ENCODE assay signal across 8 mouse cellular contexts in the genomic region with DNA sequence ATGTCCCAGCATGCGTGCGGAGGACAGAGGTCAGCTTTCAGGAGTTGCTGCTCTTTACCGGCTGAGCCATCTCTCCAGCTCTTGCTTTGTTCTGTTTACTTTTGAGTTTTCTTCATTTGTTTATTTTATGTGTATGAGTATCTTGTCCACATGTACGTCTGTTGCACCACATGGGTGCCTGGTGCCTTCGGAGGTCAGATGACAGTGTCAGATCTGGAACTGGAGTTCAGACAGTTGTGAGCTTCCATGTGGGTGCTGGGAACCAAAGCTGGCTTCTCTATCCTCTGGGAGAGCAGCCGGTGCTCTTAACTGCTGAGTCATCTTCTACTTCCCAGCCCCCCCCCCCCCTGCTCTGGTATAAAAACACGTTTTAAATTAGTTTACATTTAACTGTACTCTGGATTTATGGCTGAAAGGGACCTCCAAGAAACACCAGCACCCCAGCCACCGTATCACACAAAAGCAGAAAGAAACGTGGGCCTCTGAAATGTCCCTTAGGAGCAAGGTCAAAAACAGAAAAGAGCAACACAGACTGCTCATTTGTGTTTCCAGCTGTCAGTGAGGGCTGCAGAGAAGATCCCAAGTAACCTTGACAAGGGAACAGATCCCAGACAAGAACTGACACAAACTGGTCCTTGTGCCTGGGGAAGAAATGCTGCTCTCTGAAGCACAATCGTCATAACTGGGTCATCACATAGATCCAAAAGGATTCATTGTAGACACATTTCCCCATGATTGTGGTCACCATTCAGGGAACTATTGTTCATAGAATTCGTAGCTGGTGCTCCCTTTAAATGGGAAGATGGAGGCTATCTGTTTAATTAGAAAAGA. TPM values are rescaled to one million over a fixed set of nuclear protein-coding genes. Genes with fewer than 3 reads are reported as not detected.
DNase-seq lines count a peak whose midpoint lies in the region; ATAC-seq and TF ChIP-seq lines count a peak whose summit lies in the region.

No protein-coding gene starts in this region.

- peaks cover 1% of the 10 kb centered on the region; the same call in 1 of the 2 replicates for H3K79me2 ChIP-seq in MEL (ENCODE audit: control insufficient read depth, insufficient read depth, low read length, poor library complexity)

- no peak for TF ChIP-seq RAD21 in MEL (IDR thresholded peaks at IDR 0.05; ENCODE audit: low read depth, low read length)

- peak overlapping the region; percentile 38; the same call in 1 of the 2 replicates for H3K4me2 ChIP-seq in kidney, embryonic 15.5 days
- peak overlapping the region; percentile 73 for H3K4me2 ChIP-seq in liver, postnatal 0 days (ENCODE audit: low read depth, low read length)

- 0 out of 2 replicates have a peak overlapping the region, but pooled peaks have one; percentile 6 for H3K4me3 ChIP-seq in kidney, embryonic 15.5 days (replicated peaks)
- H3K4me3 ChIP-seq in MEL (ENCODE audit: control insufficient read depth in 1 of 2, insufficient read depth in 1 of 2, low read depth in 2 of 2, low read length in 2 of 2): peak overlapping the region; percentile 69 to 89
- H3K4me3 ChIP-seq in heart, embryonic 10.5 days: no peak overlapping the region
- peak overlapping the region; percentile 37; the same call in 1 of the 2 replicates for H3K4me3 ChIP-seq in liver, postnatal 0 days (ENCODE audit: low read depth, low read length)

- H3K9me3 ChIP-seq in kidney, embryonic 15.5 days (replicated peaks): no peaks in the 10 kb centered on the region
- no peaks in the 10 kb centered on the region for H3K9me3 ChIP-seq in MEL (replicated peaks; ENCODE audit: insufficient read depth, low read length)
- H3K9me3 ChIP-seq in heart, embryonic 10.5 days: no peaks in the 10 kb centered on the region
- no peaks in the 10 kb centered on the region for H3K9me3 ChIP-seq in liver, postnatal 0 days (ENCODE audit: low read length)

- H3K9ac ChIP-seq in kidney, embryonic 15.5 days: no peak overlapping the region
- H3K9ac ChIP-seq in MEL (ENCODE audit: control insufficient read depth, low read depth, low read length, poor library complexity, severe bottlenecking): peak overlapping the region; percentile 72
- peak overlapping the region; percentile 53 for H3K9ac ChIP-seq in liver, postnatal 0 days (replicated peaks)

- no peaks in the 10 kb centered on the region for H3K27me3 ChIP-seq in kidney, embryonic 15.5 days
- no peaks in the 10 kb centered on the region for H3K27me3 ChIP-seq in MEL (ENCODE audit: control insufficient read depth in 1 of 2, insufficient read depth in 2 of 2, low read length in 2 of 2)
- no peaks in the 10 kb centered on the region for H3K27me3 ChIP-seq in heart, embryonic 10.5 days (ENCODE audit: insufficient read depth, poor library complexity, severe bottlenecking)
- no peaks in the 10 kb centered on the region for H3K27me3 ChIP-seq in liver, postnatal 0 days (ENCODE audit: insufficient read depth, low read length)

- 65% methylated on average over 11 of the region's 11 CpGs for WGBS in kidney, embryonic 15.5 days
- WGBS in heart, embryonic 10.5 days: 65% methylated on average over 11 of the region's 11 CpGs
- WGBS in liver, postnatal 0 days (ENCODE audit: insufficient replicate concordance): 37% methylated on average over 11 of the region's 11 CpGs

- peak overlapping the region; percentile 70 for H3K27ac ChIP-seq in kidney, embryonic 15.5 days
- H3K27ac ChIP-seq in MEL (ENCODE audit: control insufficient read depth, low read depth, low read length): peak overlapping the region; percentile 99
- H3K27ac ChIP-seq in heart, embryonic 10.5 days: peak overlapping the region; percentile 83
- peak overlapping the region; percentile 88 for H3K27ac ChIP-seq in liver, postnatal 0 days (ENCODE audit: low read depth)

- TF ChIP-seq EP300 in MEL (IDR thresholded peaks at IDR 0.05; ENCODE audit: low read depth in 1 of 2, low read length in 2 of 2): peak; percentile 28 to 35; a peak in 2 of 4 replicates
- TF ChIP-seq EP300 in liver, postnatal 0 days (IDR thresholded peaks at IDR 0.05; ENCODE audit: low read depth): no peak

- peak in 1 of 2 experiments; percentile 65; a peak in 2 of 4 replicates for TF ChIP-seq POLR2A in MEL (IDR thresholded peaks at IDR 0.05; ENCODE audit: control insufficient read depth in 1 of 2, insufficient read depth in 1 of 2, low read depth in 1 of 2, low read length in 2 of 2, poor library complexity in 1 of 2)

- no peaks in the 10 kb centered on the region for H3K36me3 ChIP-seq in kidney, embryonic 15.5 days
- H3K36me3 ChIP-seq in MEL (ENCODE audit: control insufficient read depth in 1 of 2, insufficient read depth in 2 of 2, low read length in 2 of 2): peaks cover 0 to 25% of the 10 kb centered on the region in 2 experiments; a peak in 2 of 4 replicates
- H3K36me3 ChIP-seq in heart, embryonic 10.5 days: no peaks in the 10 kb centered on the region
- no peaks in the 10 kb centered on the region for H3K36me3 ChIP-seq in liver, postnatal 0 days (replicated peaks; ENCODE audit: insufficient read depth, low read length)

- peaks cover 9% of the 10 kb centered on the region for H3K4me1 ChIP-seq in kidney, embryonic 15.5 days
- H3K4me1 ChIP-seq in MEL (ENCODE audit: control insufficient read depth in 1 of 2, insufficient read depth in 2 of 2, low read length in 2 of 2): peaks cover 15 to 20% of the 10 kb centered on the region in 2 experiments
- peaks cover 17% of the 10 kb centered on the region; the same call in 1 of the 2 replicates for H3K4me1 ChIP-seq in heart, embryonic 10.5 days
- H3K4me1 ChIP-seq in liver, postnatal 0 days (ENCODE audit: insufficient read depth): peaks cover 32% of the 10 kb centered on the region

- no peak for ATAC-seq in kidney, embryonic 15.5 days (replicated peaks; ENCODE audit: low FRiP score)
- peak; percentile 31 for ATAC-seq in liver, postnatal 0 days

- no peak for TF ChIP-seq CTCF in MEL (IDR thresholded peaks at IDR 0.05 in 2 of 3, conservative IDR thresholded peaks at IDR 0.05 in 1 of 3; ENCODE audit: control insufficient read depth in 1 of 3, insufficient read depth in 1 of 3, low read depth in 2 of 3, low read length in 3 of 3, poor library complexity in 1 of 3, severe bottlenecking in 1 of 3)
- no peak for TF ChIP-seq CTCF in liver, postnatal 0 days (IDR thresholded peaks at IDR 0.05; ENCODE audit: low read depth)

- no peak for DNase-seq in kidney, postnatal 4 days
- peak; percentile 70 for DNase-seq in MEL (ENCODE audit: low read depth, low spot score)
- DNase-seq in heart, embryonic 10.5 days (ENCODE audit: low spot score): no peak
- peak; percentile 29 for DNase-seq in liver, postnatal 0 days
- no peak for DNase-seq in cerebellum, adult 18-20 months
- DNase-seq in left cerebral cortex, adult 18-20 months (ENCODE audit: low spot score in 2 of 2): no peak
- DNase-seq in kidney, postnatal 36 days: no peak

TF ChIP-seq in MEL, 35 proteins besides CTCF, POLR2A, EP300 and RAD21 (continues in another document):
- TF ChIP-seq ZMIZ1 (IDR thresholded peaks at IDR 0.05; ENCODE audit: low read depth, low read length) (0 out of 2 replicates have a peak, but pooled peaks have one; percentile 34), RCOR1 (IDR thresholded peaks at IDR 0.05; ENCODE audit: low read depth, low read length) (no peak; the same call in 1 of the 2 replicates), POLR2AphosphoS2 (IDR thresholded peaks at IDR 0.05; ENCODE audit: low read length) (no peak; the same call in 1 of the 2 replicates), HCFC1 (IDR thresholded peaks at IDR 0.05; ENCODE audit: low read depth, low read length) (no peak), NELFE (IDR thresholded peaks at IDR 0.05; ENCODE audit: low read depth, low read length) (peak; percentile 44), SMC3 (IDR thresholded peaks at IDR 0.05; ENCODE audit: low read depth, low read length) (no peak), UBTF (IDR thresholded peaks at IDR 0.05; ENCODE audit: borderline replicate concordance, insufficient read depth, low read depth, low read length) (no peak), ETS1 (IDR thresholded peaks at IDR 0.05; ENCODE audit: low read depth, low read length) (peak; percentile 55; the same call in 1 of the 2 replicates), MAX (IDR thresholded peaks at IDR 0.05; ENCODE audit: low read length) (peak; percentile 74), TCF12 (IDR thresholded peaks at IDR 0.05; ENCODE audit: low read depth, low read length) (0 out of 2 replicates have a peak, but pooled peaks have one; percentile 10), ZC3H11A (IDR thresholded peaks at IDR 0.05; ENCODE audit: low read depth, low read length) (no peak), USF2 (IDR thresholded peaks at IDR 0.05; ENCODE audit: borderline replicate concordance in 1 of 2, insufficient read depth in 1 of 2, low read depth in 1 of 2, low read length in 2 of 2) (no peak), GATA1 (IDR thresholded peaks at IDR 0.05; ENCODE audit: low read depth, low read length) (no peak), BHLHE40 (IDR thresholded peaks at IDR 0.05; ENCODE audit: borderline replicate concordance, low read depth, low read length) (no peak), MYB (IDR thresholded peaks at IDR 0.05; ENCODE audit: low read depth, low read length) (no peak), JUND (IDR thresholded peaks at IDR 0.05; ENCODE audit: low read depth, low read length) (no peak), TBP (IDR thresholded peaks at IDR 0.05; ENCODE audit: low read depth, low read length) (no peak), KAT2A (conservative IDR thresholded peaks at IDR 0.05; ENCODE audit: low read depth, low read length) (no peak), MAFK (IDR thresholded peaks at IDR 0.05; ENCODE audit: borderline replicate concordance, low read depth, low read length) (peak; percentile 76)

RNA-seq across cellular contexts. Expression of gene Prdm10, which starts 26.3 kb away (rescaled TPM):
- 4.9 and 5.4 TPM in 2 replicates for polyA plus RNA-seq in kidney, embryonic 15.5 days (2015; fragmentation: Nextera tagmentation; extraction: Ambion mirVana)
- total RNA-seq in MEL (2012; rRNA removed): 3.4 and 4.9 TPM in 2 replicates
- 1 to 10 TPM in 1 of 2 experiments, not detected in 1; 8.7 TPM for polyA plus RNA-seq in MEL (2012; ENCODE audit: insufficient read depth in 1 of 2, insufficient read length in 2 of 2, low read depth in 1 of 2, low replicate concordance in 2 of 2, missing spikeins in 1 of 2)
- 5.3 and 5.6 TPM in 2 replicates for polyA plus RNA-seq in heart, embryonic 10.5 days (2016; fragmentation: Nextera tagmentation; extraction: Ambion mirVana)
- 1.3 and 1.5 TPM in 2 replicates for polyA plus RNA-seq in liver, postnatal 0 days (2015; fragmentation: Nextera tagmentation; extraction: Ambion mirVana)
- total RNA-seq in left cerebral cortex, adult 18-20 months (2021): 10 to 100 TPM; 20.4 to 20.7 TPM

RNA-seq across cellular contexts. Expression of gene Aplp2, which starts 42.5 kb away (rescaled TPM):
- polyA plus RNA-seq in kidney, embryonic 15.5 days (2015; fragmentation: Nextera tagmentation; extraction: Ambion mirVana): 325 and 336 TPM in 2 replicates
- 33.5 and 37.6 TPM in 2 replicates for total RNA-seq in MEL (2012; rRNA removed)
- 10 to 100 TPM in 1 of 2 experiments, not detected in 1; 60.6 TPM for polyA plus RNA-seq in MEL (2012; ENCODE audit: insufficient read depth in 1 of 2, insufficient read length in 2 of 2, low read depth in 1 of 2, low replicate concordance in 2 of 2, missing spikeins in 1 of 2)
- polyA plus RNA-seq in heart, embryonic 10.5 days (2016; fragmentation: Nextera tagmentation; extraction: Ambion mirVana): 257 and 312 TPM in 2 replicates
- polyA plus RNA-seq in liver, postnatal 0 days (2015; fragmentation: Nextera tagmentation; extraction: Ambion mirVana): 167 and 178 TPM in 2 replicates
- total RNA-seq in left cerebral cortex, adult 18-20 months (2021): 100 to 1,000 TPM; 590 to 591 TPM

Comparison
In these comparisons a context has a peak if more than half of its experiments do, and no peak if none do; other contexts are left out.
1. DNase-seq: peak in MEL (single experiment) and liver, postnatal 0 days (single experiment); none in kidney, postnatal 4 days (0 of 2), heart, embryonic 10.5 days (single experiment), cerebellum, adult 18-20 months (0 of 2), left cerebral cortex, adult 18-20 months (0 of 2) and kidney, postnatal 36 days (0 of 2).
2. Peak in every context shown above with its lines, with median percentiles within 50 percentile points of each other: H3K27ac ChIP-seq.